14 mouse cellular contexts compared by ENCODE assay signal in genomic region chr11:64438909-64439308, GRCm38 (mm10). TPM values are rescaled to one million over a fixed set of nuclear protein-coding genes. Genes with fewer than 3 reads are reported as not detected.
A peak's percentile ranks its signal among the peaks of the same experiment; 100 is the strongest.
DNase-seq lines count a peak whose midpoint lies in the region; ATAC-seq and TF ChIP-seq lines count a peak whose summit lies in the region.
"Had no signal": no experiment of that assay in that cellular context is flagged by ENCODE, and none has a peak within 500 bp of the region (broad histone marks: within the 10 kb centered on the region; RNA-seq: fewer than 3 reads in every experiment).

No protein-coding gene starts in this region.

- no peak overlapping the region for H3K4me2 ChIP-seq in hindbrain, embryonic 11.5 days (replicated peaks; ENCODE audit: low read depth, low read length)
- no peak overlapping the region for H3K4me2 ChIP-seq in lung, embryonic 14.5 days
- H3K4me2 ChIP-seq: forebrain, embryonic 13.5 days; hindbrain, embryonic 15.5 days; lung, embryonic 15.5 days had no signal

- peaks cover 9% of the 10 kb centered on the region for H3K27me3 ChIP-seq in hindbrain, embryonic 11.5 days (ENCODE audit: control insufficient read depth, insufficient read depth, low read length)
- H3K27me3 ChIP-seq in hindbrain, embryonic 10.5 days (ENCODE audit: insufficient read depth, poor library complexity, severe bottlenecking) = peaks cover 59% of the 10 kb centered on the region
- H3K27me3 ChIP-seq in lung, embryonic 14.5 days (ENCODE audit: insufficient read depth, low read length) = peaks cover 19% of the 10 kb centered on the region

- peak; percentile 37 for DNase-seq in hindbrain, embryonic 11.5 days (ENCODE audit: low spot score)
- no peak for DNase-seq in hindbrain, embryonic 10.5 days (ENCODE audit: low spot score)
- peak; percentile 36 for DNase-seq in lung, embryonic 14.5 days
- no peak for DNase-seq in lung, adult 18-20 months
- peak; percentile 10 for DNase-seq in 416B (ENCODE audit: low read depth)
- DNase-seq in embryo, embryonic 11 days = peak; percentile 57
- DNase-seq: cerebellum, postnatal 14 days; right cerebral cortex, adult 18-20 months had no signal

- no peak overlapping the region for H3K4me3 ChIP-seq in hindbrain, embryonic 11.5 days (ENCODE audit: low read depth, low read length)
- H3K4me3 ChIP-seq in hindbrain, embryonic 10.5 days = no peak overlapping the region
- H3K4me3 ChIP-seq in lung, embryonic 14.5 days (ENCODE audit: low read depth, low read length) = no peak overlapping the region
- H3K4me3 ChIP-seq: forebrain, embryonic 13.5 days; hindbrain, embryonic 15.5 days; lung, embryonic 15.5 days had no signal

- peaks cover 9% of the 10 kb centered on the region; the same call in 1 of the 2 replicates for H3K4me1 ChIP-seq in hindbrain, embryonic 11.5 days (replicated peaks; ENCODE audit: control insufficient read depth, insufficient read depth, low read length)
- peaks cover 43% of the 10 kb centered on the region for H3K4me1 ChIP-seq in hindbrain, embryonic 10.5 days (replicated peaks)
- H3K4me1 ChIP-seq in lung, embryonic 14.5 days (ENCODE audit: insufficient read depth) = no peaks in the 10 kb centered on the region

- WGBS in hindbrain, embryonic 11.5 days = 28% methylated on average over 3 of the region's 3 CpGs
- 16% methylated on average over 3 of the region's 3 CpGs for WGBS in hindbrain, embryonic 10.5 days
- 29% methylated on average over 3 of the region's 3 CpGs for WGBS in lung, embryonic 14.5 days

- peak; percentile 53 for TF ChIP-seq CTCF in lung, embryonic 14.5 days (IDR thresholded peaks at IDR 0.05; ENCODE audit: low read depth)

- ATAC-seq in hindbrain, embryonic 11.5 days (ENCODE audit: low FRiP score) = no peak
- no peak for ATAC-seq in lung, embryonic 14.5 days (ENCODE audit: insufficient read depth)
- no peak for ATAC-seq in megakaryocyte progenitor cell, adult 5-6 weeks (replicated peaks; ENCODE audit: poor library complexity)
- no peak for ATAC-seq in erythroblast, adult 5-6 weeks (replicated peaks; ENCODE audit: low FRiP score, poor library complexity, severe bottlenecking)
- ATAC-seq: activated CD4-positive, CD25-positive, alpha-beta regulatory T cell, adult 4 months; forebrain, embryonic 13.5 days had no signal

- H3K9ac ChIP-seq in hindbrain, embryonic 11.5 days (ENCODE audit: low read depth, low read length) = no peak overlapping the region
- no peak overlapping the region for H3K9ac ChIP-seq in lung, embryonic 14.5 days
- H3K9ac ChIP-seq: forebrain, embryonic 13.5 days; hindbrain, embryonic 15.5 days; lung, embryonic 15.5 days had no signal

- no peaks in the 10 kb centered on the region for H3K36me3 ChIP-seq in hindbrain, embryonic 11.5 days (ENCODE audit: control insufficient read depth, insufficient read depth, low read length)
- H3K36me3 ChIP-seq in hindbrain, embryonic 10.5 days = no peaks in the 10 kb centered on the region
- no peaks in the 10 kb centered on the region for H3K36me3 ChIP-seq in lung, embryonic 14.5 days (ENCODE audit: insufficient read depth)
- H3K36me3 ChIP-seq: hindbrain, embryonic 15.5 days; lung, embryonic 15.5 days had no signal

- no peak overlapping the region for H3K27ac ChIP-seq in hindbrain, embryonic 11.5 days (ENCODE audit: low read depth, low read length)
- no peak overlapping the region for H3K27ac ChIP-seq in hindbrain, embryonic 10.5 days
- no peak overlapping the region for H3K27ac ChIP-seq in lung, embryonic 14.5 days (ENCODE audit: low read depth)
- H3K27ac ChIP-seq: forebrain, embryonic 13.5 days; hindbrain, embryonic 15.5 days; lung, embryonic 15.5 days had no signal

- H3K9me3 ChIP-seq in hindbrain, embryonic 11.5 days (ENCODE audit: control insufficient read depth, low read length) = no peaks in the 10 kb centered on the region
- H3K9me3 ChIP-seq in hindbrain, embryonic 10.5 days = no peaks in the 10 kb centered on the region
- no peaks in the 10 kb centered on the region for H3K9me3 ChIP-seq in lung, embryonic 14.5 days (ENCODE audit: low read depth, low read length)
- H3K9me3 ChIP-seq: forebrain, embryonic 13.5 days; hindbrain, embryonic 15.5 days; lung, embryonic 15.5 days had no signal

RNA-seq across cellular contexts. Expression of gene F930015N05Rik, which starts 2.5 kb away (rescaled TPM):
- 0.76 and 1.6 TPM in 2 replicates for polyA plus RNA-seq in hindbrain, embryonic 11.5 days (2014; fragmentation: Nextera tagmentation; extraction: Ambion mirVana)
- polyA plus RNA-seq in hindbrain, embryonic 10.5 days (2016; fragmentation: Nextera tagmentation; extraction: Ambion mirVana) = 1.3 and 2.2 TPM in 2 replicates
- 0.27 and 0.37 TPM in 2 replicates for polyA plus RNA-seq in lung, embryonic 14.5 days (2014; fragmentation: Nextera tagmentation; extraction: Ambion mirVana)
- total RNA-seq in megakaryocyte progenitor cell, adult 5-6 weeks (2015) = not detected in 2 replicates
- total RNA-seq in megakaryocyte progenitor cell, adult 5-6 weeks (2017) = not detected in 2 replicates
- total RNA-seq in erythroblast, adult 5-6 weeks (2015; ENCODE audit: low replicate concordance) = not detected in 2 replicates
- not detected in 2 replicates for total RNA-seq in erythroblast, adult 5-6 weeks (2017; ENCODE audit: low replicate concordance)
- polyA plus RNA-seq: activated CD4-positive, CD25-positive, alpha-beta regulatory T cell, adult 4 months had no signal

RNA-seq across cellular contexts. Expression of gene Hs3st3a1, which starts 3.8 kb away (rescaled TPM):
- polyA plus RNA-seq in hindbrain, embryonic 11.5 days (2014; fragmentation: Nextera tagmentation; extraction: Ambion mirVana) = 2.0 and 2.2 TPM in 2 replicates
- polyA plus RNA-seq in hindbrain, embryonic 10.5 days (2016; fragmentation: Nextera tagmentation; extraction: Ambion mirVana) = 1.6 and 1.7 TPM in 2 replicates
- polyA plus RNA-seq in lung, embryonic 14.5 days (2014; fragmentation: Nextera tagmentation; extraction: Ambion mirVana) = 0.31 and 0.59 TPM in 2 replicates
- total RNA-seq in megakaryocyte progenitor cell, adult 5-6 weeks (2015) = not detected in 2 replicates
- total RNA-seq in megakaryocyte progenitor cell, adult 5-6 weeks (2017) = not detected in 2 replicates
- not detected in 2 replicates for total RNA-seq in erythroblast, adult 5-6 weeks (2015; ENCODE audit: low replicate concordance)
- total RNA-seq in erythroblast, adult 5-6 weeks (2017; ENCODE audit: low replicate concordance) = not detected in 2 replicates
- polyA plus RNA-seq: activated CD4-positive, CD25-positive, alpha-beta regulatory T cell, adult 4 months had no signal

Comparison
In these comparisons a context has a peak if more than half of its experiments do, and no peak if none do; other contexts are left out.
1. DNase-seq: peak in hindbrain, embryonic 11.5 days (single experiment), lung, embryonic 14.5 days (single experiment), 416B (single experiment) and embryo, embryonic 11 days (single experiment); none in hindbrain, embryonic 10.5 days (single experiment) and lung, adult 18-20 months (0 of 2).